ENCODE assay signal across 11 mouse cellular contexts in the genomic region with DNA sequence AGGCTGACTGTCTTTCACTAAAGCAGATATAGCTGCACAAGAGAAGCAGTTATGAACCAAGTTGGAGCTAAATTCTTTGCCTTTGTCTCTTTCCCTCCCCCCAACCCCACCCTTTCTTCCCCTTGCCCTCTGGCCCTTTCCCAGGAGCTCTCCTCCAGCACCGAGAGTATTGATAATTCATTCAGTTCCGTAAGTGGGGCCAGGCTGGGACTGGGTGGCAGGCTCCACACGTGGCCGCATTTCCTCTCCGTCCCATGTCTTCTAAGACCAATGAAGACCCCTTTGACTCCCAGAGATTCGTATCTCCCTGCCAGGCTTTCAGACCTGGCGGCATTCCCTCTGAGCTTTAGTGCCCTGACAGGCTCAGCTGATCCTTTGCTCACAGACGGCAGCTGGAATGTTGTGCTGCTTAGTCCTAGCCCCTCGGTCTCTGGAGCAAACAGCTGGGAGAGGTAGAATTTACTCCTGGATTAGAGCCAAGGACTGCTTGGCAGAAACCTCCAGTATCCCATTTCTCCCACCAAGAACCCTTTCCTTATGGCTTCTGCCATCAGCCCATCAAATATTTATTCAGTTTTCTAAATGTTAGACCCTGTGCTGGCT. TPM values are rescaled to one million over a fixed set of nuclear protein-coding genes. Genes with fewer than 3 reads are reported as not detected.
DNase-seq lines count a peak whose midpoint lies in the region; ATAC-seq and TF ChIP-seq lines count a peak whose summit lies in the region.
"Had no signal": no experiment of that assay in that cellular context is flagged by ENCODE, and none has a peak within 500 bp of the region (broad histone marks: within the 10 kb centered on the region; RNA-seq: fewer than 3 reads in every experiment).

No protein-coding gene starts in this region.

- no peak for TF ChIP-seq CTCF in intestine, postnatal 0 days (IDR thresholded peaks at IDR 0.05; ENCODE audit: low read depth)

- H3K27ac ChIP-seq in intestine, embryonic 14.5 days (ENCODE audit: low read depth), result peak overlapping the region; percentile 43; the same call in 1 of the 2 replicates
- H3K27ac ChIP-seq in intestine, postnatal 0 days (ENCODE audit: low read depth, low read length), result no peak overlapping the region
- H3K27ac ChIP-seq in heart, embryonic 14.5 days (replicated peaks in 1 of 2; ENCODE audit: control insufficient read depth in 1 of 2, insufficient read depth in 1 of 2, low read depth in 2 of 2, low read length in 2 of 2), result peak overlapping the region in 1 of 2 experiments; percentile 25; a peak in 1 of 4 replicates
- H3K27ac ChIP-seq: macrophage had no signal

- no peak overlapping the region; the same call in 1 of the 2 replicates for H3K4me2 ChIP-seq in intestine, embryonic 14.5 days (ENCODE audit: low read length)
- H3K4me2 ChIP-seq in intestine, postnatal 0 days (replicated peaks; ENCODE audit: low read depth), result no peak overlapping the region; the same call in 1 of the 2 replicates
- H3K4me2 ChIP-seq in heart, embryonic 14.5 days (ENCODE audit: low read length), result peak overlapping the region; percentile 31

- 29% methylated on average over 9 of the region's 9 CpGs for WGBS in intestine, embryonic 14.5 days
- WGBS in intestine, postnatal 0 days, result 20% methylated on average over 9 of the region's 9 CpGs
- WGBS in heart, embryonic 14.5 days, result 20% methylated on average over 9 of the region's 9 CpGs

- no peak for DNase-seq in intestine, embryonic 14.5 days (ENCODE audit: low spot score)
- DNase-seq in adipocyte (ENCODE audit: low spot score), result peak; percentile 32
- peak; percentile 23 for DNase-seq in lung, postnatal 14 days
- DNase-seq in cerebellum, adult 8-10 months, result no peak
- no peak for DNase-seq in embryo, embryonic 11 days
- DNase-seq in retina, embryonic 14.5 days (ENCODE audit: low spot score), result no peak
- DNase-seq: adrenal gland, adult 2 months had no signal

- H3K9me3 ChIP-seq in intestine, embryonic 14.5 days (ENCODE audit: control insufficient read depth, low read length), result no peaks in the 10 kb centered on the region
- H3K9me3 ChIP-seq in intestine, postnatal 0 days (ENCODE audit: control insufficient read depth), result no peaks in the 10 kb centered on the region
- no peaks in the 10 kb centered on the region for H3K9me3 ChIP-seq in heart, embryonic 14.5 days (ENCODE audit: control insufficient read depth, low read length)

- H3K27me3 ChIP-seq in intestine, embryonic 14.5 days (replicated peaks; ENCODE audit: control insufficient read depth, insufficient read depth, low read length), result no peaks in the 10 kb centered on the region
- H3K27me3 ChIP-seq in intestine, postnatal 0 days (replicated peaks; ENCODE audit: control insufficient read depth, insufficient read depth, low read length), result no peaks in the 10 kb centered on the region
- no peaks in the 10 kb centered on the region for H3K27me3 ChIP-seq in heart, embryonic 14.5 days (ENCODE audit: control insufficient read depth, insufficient read depth, low read length)
- H3K27me3 ChIP-seq: CH12.LX had no signal

- no peak; the same call in 1 of the 2 replicates for ATAC-seq in intestine, embryonic 14.5 days (replicated peaks; ENCODE audit: low FRiP score, low TSS enrichment, low read depth)
- no peak for ATAC-seq in intestine, postnatal 0 days
- no peak for ATAC-seq in heart, embryonic 14.5 days (ENCODE audit: insufficient number of reproducible peaks, insufficient read depth, low FRiP score, low read depth)

- H3K4me3 ChIP-seq in intestine, embryonic 14.5 days (ENCODE audit: low read depth, low read length), result no peak overlapping the region
- no peak overlapping the region for H3K4me3 ChIP-seq in intestine, postnatal 0 days (ENCODE audit: low read depth, low read length)
- H3K4me3 ChIP-seq in heart, embryonic 14.5 days (ENCODE audit: control insufficient read depth in 1 of 2, insufficient read depth in 1 of 2, low read depth in 1 of 2, low read length in 2 of 2), result no peak overlapping the region

- H3K4me1 ChIP-seq in intestine, embryonic 14.5 days (replicated peaks; ENCODE audit: control insufficient read depth, insufficient read depth, low read length), result peaks cover 23% of the 10 kb centered on the region
- peaks cover 11% of the 10 kb centered on the region for H3K4me1 ChIP-seq in intestine, postnatal 0 days (replicated peaks; ENCODE audit: control insufficient read depth, insufficient read depth, low read length)
- H3K4me1 ChIP-seq in heart, embryonic 14.5 days (ENCODE audit: control insufficient read depth in 2 of 2, insufficient read depth in 2 of 2, low read length in 2 of 2), result peaks cover 23 to 42% of the 10 kb centered on the region in 2 experiments

- H3K36me3 ChIP-seq in intestine, embryonic 14.5 days (ENCODE audit: control insufficient read depth, insufficient read depth, low read length), result peaks cover 40% of the 10 kb centered on the region
- peaks cover 38% of the 10 kb centered on the region for H3K36me3 ChIP-seq in intestine, postnatal 0 days (ENCODE audit: control insufficient read depth, insufficient read depth)
- H3K36me3 ChIP-seq in heart, embryonic 14.5 days (ENCODE audit: control insufficient read depth, insufficient read depth, low read length), result peaks cover 51% of the 10 kb centered on the region

- H3K9ac ChIP-seq in intestine, embryonic 14.5 days (ENCODE audit: low read length), result no peak overlapping the region
- no peak overlapping the region; the same call in 1 of the 2 replicates for H3K9ac ChIP-seq in intestine, postnatal 0 days (ENCODE audit: low read depth, low read length)
- no peak overlapping the region; the same call in 1 of the 2 replicates for H3K9ac ChIP-seq in heart, embryonic 14.5 days (ENCODE audit: low read length)

RNA-seq across cellular contexts. Expression of a gene that starts 14.7 kb away (rescaled TPM):
- polyA plus RNA-seq in intestine, embryonic 14.5 days (2014; fragmentation: Nextera tagmentation; extraction: Ambion mirVana), result 24.1 and 24.8 TPM in 2 replicates
- 10.5 and 11.6 TPM in 2 replicates for polyA plus RNA-seq in intestine, postnatal 0 days (2015; fragmentation: Nextera tagmentation; extraction: Ambion mirVana)
- polyA plus RNA-seq in heart, embryonic 14.5 days (2014; fragmentation: Nextera tagmentation; extraction: Ambion mirVana), result 17.4 and 21.8 TPM in 2 replicates

RNA-seq across cellular contexts. Expression of a gene that starts 26.0 kb away (rescaled TPM):
- 23.9 and 27.8 TPM in 2 replicates for polyA plus RNA-seq in intestine, embryonic 14.5 days (2014; fragmentation: Nextera tagmentation; extraction: Ambion mirVana)
- 8.7 and 9.7 TPM in 2 replicates for polyA plus RNA-seq in intestine, postnatal 0 days (2015; fragmentation: Nextera tagmentation; extraction: Ambion mirVana)
- polyA plus RNA-seq in heart, embryonic 14.5 days (2014; fragmentation: Nextera tagmentation; extraction: Ambion mirVana), result 13.5 and 16.9 TPM in 2 replicates

RNA-seq across cellular contexts. Expression of a gene that starts 35.4 kb away (rescaled TPM):
- 9.7 and 10.1 TPM in 2 replicates for polyA plus RNA-seq in intestine, embryonic 14.5 days (2014; fragmentation: Nextera tagmentation; extraction: Ambion mirVana)
- 2.6 and 3.9 TPM in 2 replicates for polyA plus RNA-seq in intestine, postnatal 0 days (2015; fragmentation: Nextera tagmentation; extraction: Ambion mirVana)
- polyA plus RNA-seq in heart, embryonic 14.5 days (2014; fragmentation: Nextera tagmentation; extraction: Ambion mirVana), result 6.9 and 8.1 TPM in 2 replicates

RNA-seq across cellular contexts. Expression of a gene that starts 53.2 kb away (rescaled TPM):
- 237 and 260 TPM in 2 replicates for polyA plus RNA-seq in intestine, embryonic 14.5 days (2014; fragmentation: Nextera tagmentation; extraction: Ambion mirVana)
- 164 and 166 TPM in 2 replicates for polyA plus RNA-seq in intestine, postnatal 0 days (2015; fragmentation: Nextera tagmentation; extraction: Ambion mirVana)
- polyA plus RNA-seq in heart, embryonic 14.5 days (2014; fragmentation: Nextera tagmentation; extraction: Ambion mirVana), result 176 and 188 TPM in 2 replicates

RNA-seq across cellular contexts. Expression of a gene that starts 56.4 kb away (rescaled TPM):
- 74.2 and 74.5 TPM in 2 replicates for polyA plus RNA-seq in intestine, embryonic 14.5 days (2014; fragmentation: Nextera tagmentation; extraction: Ambion mirVana)
- polyA plus RNA-seq in intestine, postnatal 0 days (2015; fragmentation: Nextera tagmentation; extraction: Ambion mirVana), result 61.7 and 71.6 TPM in 2 replicates
- polyA plus RNA-seq in heart, embryonic 14.5 days (2014; fragmentation: Nextera tagmentation; extraction: Ambion mirVana), result 71.7 and 74.5 TPM in 2 replicates

Comparison
In these comparisons a context has a peak if more than half of its experiments do, and no peak if none do; other contexts are left out.
1. DNase-seq: peak in adipocyte (single experiment) and lung, postnatal 14 days (single experiment); none in intestine, embryonic 14.5 days (single experiment), cerebellum, adult 8-10 months (single experiment), embryo, embryonic 11 days (single experiment) and retina, embryonic 14.5 days (single experiment).